Mouse (Mus musculus) layer of hippocampus, adult 18-20 months (tissue): ENCODE results near the gene Htr5a. TPM values are rescaled to one million over a fixed set of nuclear protein-coding genes. Genes with fewer than 3 reads are reported as not detected.

Experiments
- DNase-seq, 2 experiments: peaks; one replicate each; pipeline ENCODE4 v3.0.0; 2022; ENCODE audit warnings: low spot score in 2 of 2
- long read RNA-seq: library from polyadenylated mRNA; stranded (forward); transcript quantifications from one replicate; pipeline ENCODE4 v2.0.0, GENCODE M21; 2021
- total RNA-seq, 2 experiments: library from RNA; stranded (reverse); gene quantifications; 2 replicates each; pipeline ENCODE4 v1.2.3; 2021

Htr5a gene
- total RNA-seq, result 1 to 10 TPM; 7.4 to 9.1 TPM
- long read RNA-seq, full-length matches to known transcripts, result 12 of 16 reads
- long read RNA-seq, partial matches to known transcripts, result 0 of 16 reads
- long read RNA-seq, other reads (novel, unspliced or antisense), result 4 of 16 reads

DNA sequence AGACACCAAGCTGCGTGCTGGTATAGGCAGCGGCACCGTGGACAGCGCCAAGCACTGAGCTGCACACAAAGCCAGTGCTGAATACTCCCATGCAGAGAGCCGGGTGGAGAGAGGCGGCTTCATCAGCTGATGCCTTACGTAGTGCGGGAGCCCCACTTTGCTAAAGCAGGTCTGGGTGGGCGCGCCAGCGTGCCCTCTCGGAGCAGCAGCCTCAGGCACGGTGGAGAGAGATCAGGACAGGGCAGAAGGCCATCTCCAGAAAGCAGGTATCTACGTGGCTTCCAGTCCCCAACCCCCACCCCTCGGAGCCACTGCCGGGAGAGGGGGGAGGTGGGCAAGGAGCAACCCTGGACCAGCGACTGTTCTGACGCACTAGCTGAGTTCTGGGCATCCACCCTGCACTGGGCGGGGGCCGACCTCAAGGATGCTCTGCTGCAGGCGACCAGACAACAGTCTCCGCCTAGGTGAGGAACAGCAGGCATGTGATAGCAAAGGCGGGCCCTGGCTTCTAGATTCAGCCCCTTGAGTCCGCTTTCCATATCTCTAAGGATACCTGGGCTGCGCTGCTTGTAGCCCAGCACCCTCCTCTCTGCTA lies at the start of gene Htr5a:
Htr5a (plus strand) TSS at position 449 of the 595 bp plus-strand sequence.
- DNase-seq, result peak; percentile 43 to 67

DNA sequence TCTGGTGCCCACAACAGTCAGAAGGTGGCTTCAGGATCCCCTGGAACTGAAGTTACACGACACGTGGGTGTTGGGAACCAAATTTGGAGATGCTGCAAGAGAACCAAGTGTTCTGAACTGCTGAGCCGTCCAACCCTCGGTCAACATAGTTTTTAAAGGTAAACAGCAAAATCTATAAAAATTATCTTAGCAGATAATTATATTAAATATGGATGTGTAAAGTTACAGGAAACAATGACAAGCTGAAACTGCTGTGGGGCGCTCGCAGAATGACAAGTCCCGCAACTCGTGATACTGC lies 49.8 kb upstream of the Htr5a start:
- no peak for DNase-seq

DNA sequence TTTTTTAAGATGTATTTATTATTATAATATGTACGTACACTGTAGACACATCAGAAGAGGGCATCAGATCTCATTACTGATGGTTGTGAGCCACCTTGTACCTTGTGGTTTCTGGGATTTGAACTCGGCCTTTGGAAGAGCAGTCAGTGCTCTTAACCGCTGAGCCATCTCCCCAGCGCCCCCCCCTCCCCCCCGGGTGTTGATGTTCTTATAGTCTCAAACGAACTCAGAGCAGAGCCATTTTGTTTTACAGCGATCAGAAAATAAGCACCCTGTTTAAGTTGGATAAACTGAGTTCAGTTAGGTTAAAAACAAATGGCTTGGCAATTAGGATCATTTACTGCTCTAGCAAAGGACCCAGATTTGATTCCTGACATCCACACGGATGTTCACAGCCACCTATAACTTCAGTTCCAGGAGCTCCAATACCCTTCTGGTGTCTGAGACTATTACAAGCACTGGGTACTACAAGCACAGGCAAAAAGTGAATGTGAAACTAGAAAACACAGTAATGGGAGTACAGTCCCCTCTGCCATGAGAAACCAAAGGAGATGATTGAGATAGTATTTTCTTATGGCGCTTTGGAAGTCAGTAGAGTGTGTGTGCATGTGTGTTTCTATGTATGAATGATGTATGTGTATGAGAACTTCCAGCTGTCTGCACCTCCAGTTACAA lies 49.3 kb upstream of the Htr5a start:
- DNase-seq, result no peak

DNA sequence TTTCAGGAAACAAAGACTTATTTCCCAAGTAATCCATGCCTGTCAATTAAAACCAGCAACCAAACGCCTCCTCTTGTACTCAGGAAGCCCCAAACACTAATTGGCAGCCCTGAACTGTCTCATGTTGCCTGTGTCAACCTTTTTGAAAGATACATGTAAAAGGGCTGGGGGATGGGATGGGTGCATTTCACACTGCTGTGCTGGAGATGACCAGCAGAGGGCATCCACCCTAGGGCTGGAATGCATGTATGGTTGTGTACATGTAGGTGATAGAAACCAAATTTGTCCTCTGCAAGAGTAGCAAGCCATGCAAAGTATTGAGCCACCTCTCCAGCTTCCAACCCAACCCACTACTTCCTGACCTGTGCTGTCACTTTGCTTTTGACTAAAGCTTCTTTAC lies 48.0 kb upstream of the Htr5a start:
- DNase-seq, result peak; percentile 45 to 85

DNA sequence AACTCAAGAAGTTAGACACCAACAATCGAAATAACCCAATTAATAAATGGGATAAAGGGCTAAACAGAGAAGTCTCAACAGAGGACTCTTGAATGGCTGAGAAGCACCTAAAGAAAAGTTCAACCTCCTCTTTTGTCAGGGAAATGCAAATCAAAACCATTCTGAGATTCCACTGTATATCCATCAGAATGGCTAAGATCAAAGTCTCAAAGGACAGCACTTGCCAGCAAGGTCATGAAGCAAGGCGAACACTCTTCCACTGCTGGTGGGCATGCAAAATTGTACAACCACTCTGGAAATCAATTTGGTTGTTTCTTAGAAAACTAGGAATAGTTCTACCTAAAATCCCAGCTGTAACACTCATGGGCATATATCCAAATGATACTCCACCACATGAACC lies 27.7 kb upstream of the Htr5a start:
- DNase-seq, result no peak

GRCm38 (mm10) chr5:27818840-27819672 lies 22.9 kb upstream of the Htr5a start:
- no peak for DNase-seq

DNA sequence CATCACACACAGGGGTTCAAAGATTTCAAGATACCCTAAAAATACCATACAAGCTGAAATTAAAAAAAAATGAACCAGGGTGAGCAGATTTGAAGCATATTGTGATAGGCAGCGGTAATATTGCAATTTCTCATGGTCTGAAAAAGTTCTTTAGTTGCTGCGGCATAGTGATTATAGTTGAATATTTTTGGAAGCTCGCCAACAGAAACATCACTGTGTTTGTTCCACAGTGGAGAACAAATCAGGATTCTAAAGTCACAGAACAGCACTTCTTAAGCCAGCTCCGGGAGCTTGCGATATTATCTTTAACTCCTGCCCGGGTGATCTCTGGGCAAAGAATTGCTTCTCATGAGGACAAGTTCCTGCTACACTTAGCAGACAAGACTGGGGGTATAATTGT lies 20.8 kb upstream of the Htr5a start:
- DNase-seq, result peak in 1 of 2 experiments; percentile 17

GRCm38 (mm10) chr5:27827971-27828370 lies 14.0 kb upstream of the Htr5a start:
- DNase-seq, result no peak

DNA sequence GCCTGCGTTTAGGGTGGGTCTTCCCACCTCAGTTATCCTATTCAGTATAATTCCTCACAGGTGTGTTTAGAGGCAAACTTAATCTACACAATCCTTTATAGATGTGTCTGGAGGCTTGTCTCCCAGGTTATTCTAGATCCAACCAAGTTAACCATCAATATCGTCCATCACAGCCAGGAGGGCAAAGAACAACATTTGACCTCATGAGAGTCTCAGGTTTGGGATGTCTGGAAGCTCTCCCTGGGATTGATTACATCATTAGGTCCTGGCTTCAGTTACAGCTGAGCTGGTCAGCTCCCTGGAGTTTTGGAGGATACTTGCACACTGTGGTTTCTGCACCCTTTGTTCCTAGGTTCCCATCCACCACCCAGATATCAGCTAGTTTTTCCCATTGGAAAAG lies 6.9 kb upstream of the Htr5a start:
- no peak for DNase-seq

- DNase-seq, result no peak
Observed at GRCm38 (mm10) chr5:27838061-27838460, 3.9 kb upstream of the Htr5a start.

- DNase-seq, result peak in 1 of 2 experiments; percentile 28
Observed at GRCm38 (mm10) chr5:27842671-27843320, 847 bp downstream of the Htr5a start.

- DNase-seq, result no peak
Observed at GRCm38 (mm10) chr5:27846979-27847378, 5.0 kb downstream of the Htr5a start.

DNA sequence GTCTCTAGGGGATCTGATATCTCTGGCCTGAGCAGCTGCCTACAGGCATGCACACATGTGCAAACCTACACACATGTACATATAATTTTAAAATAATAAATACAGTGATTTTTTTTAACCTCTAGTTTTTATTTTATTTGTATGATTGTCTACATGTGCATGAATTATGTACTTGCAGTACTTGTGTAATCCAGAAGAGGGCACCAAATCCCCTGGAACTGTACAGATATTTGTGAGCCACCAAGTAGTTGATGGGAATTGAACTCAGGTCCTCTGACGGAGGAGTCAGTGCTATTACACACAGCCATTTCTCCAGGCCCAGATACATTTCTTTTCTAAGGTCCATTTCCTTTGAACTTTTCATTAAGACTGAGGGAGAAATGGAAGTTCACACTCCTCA lies 12.3 kb downstream of the Htr5a start:
- DNase-seq, result peak in 1 of 2 experiments; percentile 40

DNA sequence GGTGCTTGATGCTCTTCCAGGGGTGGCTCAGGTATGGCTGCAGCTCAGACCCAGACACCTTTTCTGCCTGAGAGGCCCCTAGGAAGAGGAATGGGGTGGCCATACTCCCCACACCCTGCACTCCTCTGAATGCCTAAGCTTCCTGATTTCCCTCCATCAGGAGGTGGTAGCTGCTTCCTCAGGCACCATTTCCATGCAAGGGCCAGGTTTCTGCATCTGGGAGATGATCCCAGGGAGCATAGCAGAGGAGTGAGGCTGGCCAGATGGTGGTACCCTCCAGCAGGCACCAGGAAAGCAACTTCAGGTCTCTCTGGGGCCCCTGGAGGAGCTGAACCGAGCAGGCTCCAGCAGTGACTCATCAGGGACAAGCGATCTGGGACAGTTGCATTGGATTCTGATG lies 13.8 kb downstream of the Htr5a start:
- DNase-seq, result no peak

GRCm38 (mm10) chr5:27873240-27874082 lies 31.5 kb downstream of the Htr5a start:
- peak; percentile 21 to 65 for DNase-seq

DNA sequence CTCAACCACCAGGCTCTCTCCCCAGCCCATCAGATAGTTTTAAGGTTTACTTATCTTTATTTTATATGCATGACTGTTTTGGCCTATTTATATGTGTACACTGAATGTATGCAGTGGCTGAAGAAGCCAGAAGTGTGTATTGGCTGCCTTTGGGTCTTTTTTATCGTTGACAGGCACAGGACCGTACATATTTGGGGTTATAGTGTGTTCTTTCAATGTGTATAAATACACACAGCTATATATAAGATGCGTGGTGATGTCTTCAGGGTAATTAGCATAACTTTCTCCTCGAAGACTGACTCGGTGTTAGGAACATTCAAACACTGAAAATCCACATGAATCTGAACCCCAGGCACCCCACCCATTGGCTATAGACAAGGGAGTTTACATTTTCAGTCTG lies 32.3 kb downstream of the Htr5a start:
- DNase-seq, result no peak

DNA sequence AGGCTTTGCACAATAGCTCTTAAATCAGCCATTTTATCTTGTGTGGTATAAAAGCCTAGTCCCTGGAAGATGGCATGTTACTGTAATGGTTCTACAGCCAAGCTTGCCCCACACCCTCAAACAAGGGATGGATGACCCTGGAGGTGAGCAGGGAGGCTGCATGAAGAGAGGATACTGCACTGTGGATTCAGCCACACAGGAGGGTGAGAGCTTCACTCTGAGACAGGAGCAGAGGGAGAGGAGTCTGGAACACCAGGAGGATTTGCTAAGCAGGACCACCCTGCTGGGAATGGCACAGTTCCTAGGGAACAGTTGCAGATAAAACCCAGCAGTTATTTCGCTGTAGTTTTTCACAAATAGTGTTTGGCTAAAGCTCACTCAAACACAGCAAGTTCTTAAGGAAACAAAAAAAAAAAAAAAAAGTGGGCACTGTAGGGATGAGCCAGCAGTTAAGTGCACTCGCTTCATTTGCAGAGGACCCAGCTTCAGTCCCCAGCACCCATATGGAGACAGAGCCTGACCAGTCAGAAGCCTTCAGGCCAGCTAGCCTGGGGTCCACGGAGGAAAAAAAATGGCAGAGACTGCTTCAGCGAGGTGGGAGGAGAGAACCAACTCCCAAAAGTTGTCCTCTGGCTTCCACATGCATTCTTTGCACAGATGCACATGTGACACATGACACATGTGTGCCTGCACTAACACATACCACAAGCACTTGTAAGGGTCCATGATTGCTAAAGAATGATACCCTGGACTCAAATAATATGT lies 33.6 kb downstream of the Htr5a start:
- no peak for DNase-seq

GRCm38 (mm10) chr5:27878356-27878755 lies 36.4 kb downstream of the Htr5a start:
- no peak for DNase-seq

DNA sequence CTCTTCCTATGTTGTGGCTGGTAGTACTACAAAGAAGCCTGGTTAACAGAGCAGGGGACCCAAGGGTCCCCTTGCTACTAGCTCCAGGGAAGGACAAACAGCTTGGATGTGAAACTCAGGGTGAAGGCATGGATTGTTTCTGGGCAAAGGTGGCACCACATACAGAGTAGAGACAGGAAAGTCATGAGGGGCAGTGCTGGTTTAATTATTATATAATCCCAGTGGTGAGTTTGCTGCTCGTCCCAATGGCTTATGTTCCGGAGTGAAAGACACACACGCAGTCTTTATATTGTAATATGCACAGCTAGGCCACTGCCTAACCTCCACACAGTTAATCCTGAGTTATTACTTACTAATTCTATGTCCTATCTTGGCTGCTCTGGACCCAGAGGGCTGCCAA lies 37.8 kb downstream of the Htr5a start:
- DNase-seq, result no peak
